28 mouse cellular contexts compared by ENCODE assay signal in the genomic region with DNA sequence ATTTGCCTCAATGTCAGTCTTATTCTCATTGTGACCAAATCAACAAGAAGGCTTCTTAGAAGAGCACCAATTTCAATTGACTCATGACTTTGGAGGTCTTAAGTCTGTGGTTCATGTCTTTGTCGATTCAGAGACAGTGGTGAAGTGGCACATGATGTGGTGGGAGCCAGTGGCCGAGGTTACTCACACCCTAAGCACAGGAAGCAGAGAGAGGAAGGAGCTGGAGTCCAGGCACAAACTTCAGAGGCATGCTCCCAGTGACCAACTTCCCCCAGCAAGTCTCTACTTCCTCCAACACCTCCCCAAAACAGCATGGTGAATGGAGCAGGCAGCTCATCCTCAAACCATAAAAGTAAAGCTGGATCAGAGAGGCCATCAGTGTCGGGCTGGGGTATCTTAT. TPM values are rescaled to one million over a fixed set of nuclear protein-coding genes. Genes with fewer than 3 reads are reported as not detected.
DNase-seq lines count a peak whose midpoint lies in the region; ATAC-seq and TF ChIP-seq lines count a peak whose summit lies in the region.
"Had no signal": no experiment of that assay in that cellular context is flagged by ENCODE, and none has a peak within 500 bp of the region (broad histone marks: within the 10 kb centered on the region; RNA-seq: fewer than 3 reads in every experiment).

No protein-coding gene starts in this region.

- DNase-seq in heart, postnatal 0 days (ENCODE audit: low spot score) = no peak
- DNase-seq in heart, adult 9 months (ENCODE audit: low spot score in 2 of 2) = no peak
- peak; percentile 22 for DNase-seq in kidney, postnatal 14 days
- DNase-seq in kidney, adult 18-20 months = no peak
- no peak for DNase-seq in layer of hippocampus, postnatal 14 days (ENCODE audit: low spot score in 2 of 2)
- DNase-seq: adrenal gland, postnatal 36 days; cerebellum, adult 11 months; cerebellum, adult 9-11 months; heart, postnatal 4 days; kidney, adult 9 months; lung, adult 2 months; lung, postnatal 36 days; midbrain, embryonic 14.5 days; retina, postnatal 1 day; right cerebral cortex, postnatal 14 days had no signal

- WGBS in heart, postnatal 0 days = 59% methylated on average over 3 of the region's 3 CpGs

- H3K4me2 ChIP-seq in heart, postnatal 0 days (ENCODE audit: low read depth, low read length) = no peak overlapping the region
- H3K4me2 ChIP-seq: embryonic facial prominence, embryonic 13.5 days; forebrain, embryonic 15.5 days; heart, embryonic 11.5 days; hindbrain, embryonic 14.5 days; limb, embryonic 15.5 days; neural tube, embryonic 15.5 days; stomach, embryonic 15.5 days had no signal

- peaks cover 11% of the 10 kb centered on the region for H3K4me1 ChIP-seq in heart, postnatal 0 days (ENCODE audit: control insufficient read depth, insufficient read depth)
- H3K4me1 ChIP-seq in brown adipose tissue, adult 24 weeks (ENCODE audit: control insufficient read depth, insufficient read depth, insufficient read length, low read length) = peaks cover 13% of the 10 kb centered on the region
- H3K4me1 ChIP-seq: embryonic facial prominence, embryonic 13.5 days; forebrain, embryonic 10.5 days; forebrain, embryonic 15.5 days; limb, embryonic 15.5 days; neural tube, embryonic 15.5 days; stomach, embryonic 15.5 days had no signal

- no peaks in the 10 kb centered on the region for H3K9me3 ChIP-seq in heart, postnatal 0 days (replicated peaks; ENCODE audit: control insufficient read depth, low read length)
- H3K9me3 ChIP-seq: embryonic facial prominence, embryonic 13.5 days; forebrain, embryonic 10.5 days; forebrain, embryonic 15.5 days; limb, embryonic 10.5 days; limb, embryonic 15.5 days; neural tube, embryonic 15.5 days; stomach, embryonic 15.5 days had no signal

- no peaks in the 10 kb centered on the region for H3K27me3 ChIP-seq in heart, postnatal 0 days (ENCODE audit: control insufficient read depth, insufficient read depth, low read length)
- H3K27me3 ChIP-seq: embryonic facial prominence, embryonic 13.5 days; forebrain, embryonic 15.5 days; limb, embryonic 15.5 days; neural tube, embryonic 15.5 days; stomach, embryonic 15.5 days had no signal

- TF ChIP-seq CTCF in heart, postnatal 0 days (IDR thresholded peaks at IDR 0.05; ENCODE audit: low read depth) = no peak

- 0 out of 2 replicates have a peak overlapping the region, but pooled peaks have one; percentile 7 for H3K27ac ChIP-seq in heart, postnatal 0 days (ENCODE audit: low read depth)
- H3K27ac ChIP-seq in brown adipose tissue, adult 24 weeks (replicated peaks; ENCODE audit: low read depth, low read length) = peak overlapping the region; percentile 36; the same call in 1 of the 2 replicates
- H3K27ac ChIP-seq: embryonic facial prominence, embryonic 13.5 days; forebrain, embryonic 10.5 days; forebrain, embryonic 15.5 days; hindbrain, embryonic 14.5 days; limb, embryonic 10.5 days; limb, embryonic 15.5 days; liver, embryonic 14.5 days; neural tube, embryonic 15.5 days; stomach, embryonic 15.5 days had no signal

- no peak for TF ChIP-seq EP300 in heart, postnatal 0 days (IDR thresholded peaks at IDR 0.05; ENCODE audit: low read depth)

- no peak overlapping the region for H3K9ac ChIP-seq in heart, postnatal 0 days (replicated peaks; ENCODE audit: low read depth, low read length)
- H3K9ac ChIP-seq: embryonic facial prominence, embryonic 13.5 days; forebrain, embryonic 15.5 days; hindbrain, embryonic 14.5 days; limb, embryonic 15.5 days; liver, embryonic 14.5 days; neural tube, embryonic 15.5 days; stomach, embryonic 15.5 days had no signal

- no peak overlapping the region for H3K4me3 ChIP-seq in heart, postnatal 0 days (ENCODE audit: low read depth, low read length)
- no peak overlapping the region for H3K4me3 ChIP-seq in brown adipose tissue, adult 24 weeks (ENCODE audit: insufficient read depth, low read depth, low read length)
- H3K4me3 ChIP-seq: embryonic facial prominence, embryonic 13.5 days; forebrain, embryonic 10.5 days; forebrain, embryonic 15.5 days; limb, embryonic 10.5 days; limb, embryonic 15.5 days; neural tube, embryonic 15.5 days; stomach, embryonic 15.5 days had no signal

- H3K36me3 ChIP-seq in heart, postnatal 0 days (replicated peaks; ENCODE audit: control insufficient read depth, insufficient read depth, low read length) = no peaks in the 10 kb centered on the region
- H3K36me3 ChIP-seq: embryonic facial prominence, embryonic 13.5 days; forebrain, embryonic 10.5 days; forebrain, embryonic 15.5 days; limb, embryonic 10.5 days; limb, embryonic 15.5 days; neural tube, embryonic 15.5 days; stomach, embryonic 15.5 days had no signal

- no peak for ATAC-seq in heart, postnatal 0 days (ENCODE audit: insufficient read depth, low read depth)
- ATAC-seq in megakaryocyte progenitor cell, adult 5-6 weeks (replicated peaks; ENCODE audit: poor library complexity) = peak; percentile 76
- ATAC-seq: CD4-positive, CD25-positive, alpha-beta regulatory T cell, adult 4 months; forebrain, embryonic 15.5 days had no signal

RNA-seq across cellular contexts. Expression of gene Tek, which starts 29.5 kb away (rescaled TPM):
- total RNA-seq in heart, postnatal 0 days (2014; rRNA removed; ENCODE audit: low replicate concordance) = 36.4 and 40.0 TPM in 2 replicates
- polyA plus RNA-seq in heart, postnatal 0 days (2015; fragmentation: Nextera tagmentation; extraction: Ambion mirVana) = 27.1 and 27.7 TPM in 2 replicates
- 8.7 and 13.7 TPM in 2 replicates for polyA plus RNA-seq in brown adipose tissue, adult 24 weeks (2012; ENCODE audit: insufficient read depth, insufficient read length, missing spikeins)
- 0.64 and 0.69 TPM in 2 replicates for total RNA-seq in megakaryocyte progenitor cell, adult 5-6 weeks (2015)
- 0.46 and 1.2 TPM in 2 replicates for total RNA-seq in megakaryocyte progenitor cell, adult 5-6 weeks (2017)
- total RNA-seq in layer of hippocampus, postnatal 14 days (2021) = 10 to 100 TPM in 1 of 2 experiments, 1 to 10 TPM in 1; 8.8 to 10.7 TPM
- polyA plus RNA-seq: CD4-positive, CD25-positive, alpha-beta regulatory T cell, adult 4 months had no signal

Comparison
In these comparisons a context has a peak if more than half of its experiments do, and no peak if none do; other contexts are left out.
1. RNA of gene Tek, which starts 29.5 kb away (total RNA-seq): 36.4 to 40.0 TPM in heart, postnatal 0 days and 8.8 to 10.7 TPM in layer of hippocampus, postnatal 14 days; 0.46 to 1.2 TPM in megakaryocyte progenitor cell, adult 5-6 weeks; every median in the first group is over 4 times any median in the second.